Mouse (Mus musculus): ENCODE measurements around the gene Pecr. TPM values are rescaled to one million over a fixed set of nuclear protein-coding genes. Genes with fewer than 3 reads are reported as not detected.

The Pecr gene
- total RNA-seq, 2 experiments from 2014 or later = 18.8 to 20.1 TPM

Other genes with a start within 250 kb of the Pecr start
- gene Mreg, start 72.0 kb downstream of the Pecr start, total RNA-seq (2021) = 10 to 100 TPM; 31.3 to 31.8 TPM
- under 1 TPM; 0.26 to 0.32 TPM for gene Tmem169, start 55 bp upstream of the Pecr start, total RNA-seq (2021)
- 10 to 100 TPM; 23.9 to 24.9 TPM for gene Xrcc5, start 23.1 kb upstream of the Pecr start, total RNA-seq (2021)

Measured in gastrocnemius, postnatal 10 days (tissue).